Mouse (Mus musculus) bone marrow, adult 2 months (tissue): ENCODE data around the gene Luzp1.

Experiments
- CTCF ChIP-seq: fragments of 200-500 bp; IDR thresholded peaks from 2 replicates; pipeline ENCODE4 v1.5.1; 2011; ENCODE audit warnings: low read length, control low read depth; ENCODE audit not compliant: control insufficient read depth, insufficient read depth
- POLR2A ChIP-seq: fragments of 200-500 bp; IDR thresholded peaks from 2 replicates; pipeline ENCODE4 v1.6.1; 2011; ENCODE audit warnings: low read depth, mild to moderate bottlenecking, control low read depth, low read length, borderline replicate concordance; ENCODE audit not compliant: control insufficient read depth

- TF ChIP-seq POLR2A = no peak
- TF ChIP-seq CTCF = no peak
Observed at GRCm38 (mm10) chr4:136476692-136477091, 7.1 kb downstream of the Luzp1 start.
